Mouse (Mus musculus) liver, adult (tissue): ENCODE data around the gene Fnbp1.

Experiments used
- GATA4 ChIP-seq: IDR thresholded peaks from 2 replicates; pipeline ENCODE4 v1.6.1; 2014; ENCODE audit warnings: mild to moderate bottlenecking, low read length; ENCODE audit not compliant: insufficient replicate concordance

Gene Fnbp1

DNA sequence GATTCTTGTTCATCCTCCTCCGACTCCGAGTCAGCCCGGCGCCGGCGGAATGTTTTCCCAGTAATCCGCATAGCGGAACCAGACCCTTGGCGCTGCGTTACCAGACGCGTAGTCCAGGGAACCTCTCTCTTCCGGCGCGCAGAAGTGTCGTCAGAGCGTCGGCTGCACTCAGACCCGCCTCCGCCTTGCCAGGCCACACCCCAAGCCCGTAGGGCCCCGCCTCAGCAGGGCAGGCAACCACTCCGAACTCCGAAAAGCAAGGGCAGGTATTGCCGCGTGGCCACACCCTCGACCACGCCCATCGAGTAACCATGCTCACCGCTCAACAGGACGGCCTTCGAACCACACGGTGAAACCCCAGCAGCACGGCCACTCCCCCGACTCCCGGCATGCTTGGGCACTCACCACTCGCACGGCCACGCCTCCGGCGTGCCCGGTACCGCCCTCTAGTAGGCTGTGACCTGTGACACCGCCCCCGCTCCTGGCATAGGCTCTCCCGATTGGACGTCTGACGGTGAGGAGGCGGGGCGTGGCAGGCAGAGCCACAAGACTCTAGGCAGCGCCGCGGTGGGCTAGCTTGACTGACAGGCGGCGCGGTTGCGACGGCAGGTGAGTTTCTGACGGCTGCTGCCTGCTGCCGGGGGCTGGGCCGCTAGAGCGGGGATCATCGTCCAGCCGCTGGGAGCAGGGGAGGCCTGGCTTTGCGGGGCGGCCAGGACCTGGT lies 159.9 kb downstream of the Fnbp1 start, which contains the start of the genes BC005624 and Usp20:
BC005624 (minus strand) TSS at position 412 of the 724 bp plus-strand sequence.
Usp20 (plus strand) TSS at position 490 of the 724 bp plus-strand sequence.
- TF ChIP-seq GATA4 = no peak
